Mouse (Mus musculus): ENCODE data around the gene Ccdc148.

The Ccdc148 gene

GRCm38 (mm10) chr2:58786177-58786576 lies 374.3 kb downstream of the Ccdc148 start:
- no peak for DNase-seq (ENCODE audit: low spot score in 2 of 2)

DNA sequence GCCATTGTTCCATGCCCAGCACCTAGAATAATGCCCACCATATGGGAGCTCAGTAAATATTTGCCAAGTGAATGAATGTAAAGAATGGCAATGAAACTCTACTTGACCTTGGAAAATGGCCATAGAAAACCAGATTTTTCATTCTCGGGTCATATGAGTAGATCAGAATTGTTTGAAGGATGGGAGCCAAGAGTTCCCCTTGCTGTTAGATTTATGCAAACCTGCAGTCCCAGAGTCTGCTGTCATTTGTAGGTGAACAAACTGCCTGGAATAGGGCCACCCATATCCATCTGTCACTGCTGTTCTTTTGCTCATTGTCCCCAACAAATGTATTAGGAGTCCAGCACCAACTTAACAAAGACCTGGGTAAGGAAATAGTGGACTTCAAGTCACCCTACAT lies 377.0 kb downstream of the Ccdc148 start:
- DNase-seq (ENCODE audit: low spot score in 2 of 2): no peak

GRCm38 (mm10) chr2:58778986-58779495 lies 381.4 kb downstream of the Ccdc148 start:
- no peak for DNase-seq (ENCODE audit: low spot score in 2 of 2)

- no peak for DNase-seq (ENCODE audit: low spot score in 2 of 2)
Observed at GRCm38 (mm10) chr2:58773833-58774232, 386.6 kb downstream of the Ccdc148 start.
